Mouse (Mus musculus): ENCODE measurements around the gene Cct4.

DNA sequence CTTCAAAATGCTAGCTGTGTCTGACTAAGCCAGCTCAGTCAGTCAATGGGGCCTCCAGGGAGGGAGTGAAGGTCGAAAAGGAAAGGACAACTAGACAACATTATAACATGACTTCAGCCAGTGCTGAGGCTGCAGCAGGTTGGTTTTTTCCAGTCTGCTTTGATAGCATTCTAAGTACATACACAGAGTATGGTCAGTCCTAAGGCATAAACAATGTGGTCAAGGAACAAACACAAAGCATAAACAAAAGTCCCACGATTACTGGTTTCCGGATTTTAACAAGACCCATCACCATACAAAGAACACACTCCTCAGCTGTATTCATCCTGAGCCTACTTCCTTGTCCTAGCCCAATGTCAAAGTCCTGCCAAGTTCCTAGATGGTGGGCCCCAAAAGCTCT lies 4.8 kb upstream of the Cct4 start:
- no peak for TF ChIP-seq CTCF (IDR thresholded peaks at IDR 0.05; ENCODE audit: low read depth)
- no peak for TF ChIP-seq EP300 (IDR thresholded peaks at IDR 0.05; ENCODE audit: low read depth)

All from liver, postnatal 0 days (tissue).